Mouse (Mus musculus) midbrain, embryonic 14.5 days (tissue): Measurements from ENCODE around the gene Arhgef15. TPM values are rescaled to one million over a fixed set of nuclear protein-coding genes. Genes with fewer than 3 reads are reported as not detected.
"Not testable (repeated sequence)": the region's sequence is repeated elsewhere in the genome, so short reads cannot be mapped to it uniquely, and the experiment has no call there.

ENCODE experiments used
- ATAC-seq: fragments of 200-750 bp; cut with Nextera tagmentation; 2 replicates; pipeline ENCODE4 v1.8.0; 2017; ENCODE audit warnings: moderate number of reproducible peaks, moderate library complexity; ENCODE audit not compliant: low FRiP score, low TSS enrichment
- DNase-seq: peaks from one replicate; pipeline ENCODE4 v3.0.0-alpha.2; 2015
- H3K27ac ChIP-seq: fragments of 300-500 bp; sonication (generic); replicated peaks from 2 replicates; pipeline ENCODE4 v1.5.1; 2014; ENCODE audit warnings: mild to moderate bottlenecking, low read depth, low read length, moderate library complexity
- H3K27me3 ChIP-seq: fragments of 300-500 bp; sonication (generic); 2 replicates; pipeline ENCODE4 v1.6.1; 2014; ENCODE audit warnings: low read length, control low read depth, mixed read lengths; ENCODE audit not compliant: control insufficient read depth, insufficient read depth
- H3K36me3 ChIP-seq: fragments of 300-500 bp; sonication (generic); 2 replicates; pipeline ENCODE4 v1.6.1; 2014; ENCODE audit warnings: low read length, control low read depth; ENCODE audit not compliant: control insufficient read depth, insufficient read depth
- H3K4me1 ChIP-seq: fragments of 300-500 bp; sonication (generic); 2 replicates; pipeline ENCODE4 v1.6.1; 2014; ENCODE audit warnings: mild to moderate bottlenecking, antibody characterized with exemption, low read length, control low read depth; ENCODE audit not compliant: control insufficient read depth, insufficient read depth
- H3K4me2 ChIP-seq: fragments of 300-500 bp; sonication (generic); 2 replicates; pipeline ENCODE4 v1.6.1; 2014; ENCODE audit warnings: mild to moderate bottlenecking, low read length, moderate library complexity
- H3K4me3 ChIP-seq: fragments of 300-500 bp; sonication (generic); replicated peaks from 2 replicates; pipeline ENCODE4 v1.5.1; 2014; ENCODE audit warnings: low read depth, low read length
- H3K9ac ChIP-seq: fragments of 300-500 bp; sonication (generic); replicated peaks from 2 replicates; pipeline ENCODE4 v1.6.1; 2014; ENCODE audit warnings: mild to moderate bottlenecking, low read length, moderate library complexity
- H3K9me3 ChIP-seq: fragments of 300-500 bp; sonication (generic); 2 replicates; pipeline ENCODE4 v1.6.1; 2016; ENCODE audit warnings: low read length, control low read depth, mixed read lengths; ENCODE audit not compliant: control insufficient read depth
- WGBS: fragments of 180-500 bp; shearing (Covaris S2); extraction: QIAGEN DNeasy Blood & Tissue Kit; methylation state at CpG from one replicate; pipeline ENCODE4 v1.1.7; 2014; 5-methylcytosine and 5-hydroxymethylcytosine counted together
- polyA plus RNA-seq: library from polyadenylated mRNA; unstranded; fragments of >200 nt; fragmentation: Nextera tagmentation; extraction: Ambion mirVana; gene quantifications from 2 replicates; pipeline ENCODE4 v1.2.1, GENCODE M21; 2014

Gene Arhgef15
- polyA plus RNA-seq, 1 experiment from 2014 or later, result 19.5 TPM

GRCm38 (mm10) chr11:68946001-68946400 is 11.3 kb downstream of the Arhgef15 start:
- Histone ChIP-seq H3K4me3 (no peak overlapping the region), H3K9ac (no peak overlapping the region), H3K9me3 (no peaks in the 10 kb centered on the region), H3K27me3 (no peaks in the 10 kb centered on the region), H3K4me2 (peak overlapping the region; percentile 51), H3K27ac (no peak overlapping the region), H3K4me1 (0 out of 2 replicates have a peak, but pooled peaks cover under 1% of the 10 kb centered on the region), H3K36me3 (0 out of 2 replicates have a peak, but pooled peaks cover 4% of the 10 kb centered on the region)
- ATAC-seq (no peak), DNase-seq (no peak)
- 86% methylated on average over 4 of the region's 4 CpGs for WGBS

GRCm38 (mm10) chr11:68945245-68945644 is 12.0 kb downstream of the Arhgef15 start:
- Histone ChIP-seq H3K4me1 (0 out of 2 replicates have a peak, but pooled peaks cover 7% of the 10 kb centered on the region), H3K4me3 (no peak overlapping the region), H3K9me3 (no peaks in the 10 kb centered on the region), H3K36me3 (0 out of 2 replicates have a peak, but pooled peaks cover 4% of the 10 kb centered on the region), H3K4me2 (peak overlapping the region; percentile 51; the same call in 1 of the 2 replicates), H3K27ac (no peak overlapping the region), H3K27me3 (no peaks in the 10 kb centered on the region), H3K9ac (no peak overlapping the region)
- DNase-seq (no peak), ATAC-seq (no peak)
- 76% methylated on average over 2 of the region's 2 CpGs for WGBS

- WGBS, result 91% methylated on average over 8 of the region's 8 CpGs
Observed at GRCm38 (mm10) chr11:68942731-68943130, 14.5 kb downstream of the Arhgef15 start.

GRCm38 (mm10) chr11:68940516-68940915 is 16.8 kb downstream of the Arhgef15 start:
- ATAC-seq (no peak), DNase-seq (no peak)
- Histone ChIP-seq H3K27ac (0 out of 2 replicates have a peak overlapping the region, but pooled peaks have one; percentile 76), H3K9ac (peak overlapping the region; percentile 56; the same call in 1 of the 2 replicates), H3K4me3 (peak overlapping the region; percentile 46), H3K36me3 (0 out of 2 replicates have a peak, but pooled peaks cover 4% of the 10 kb centered on the region), H3K9me3 (no peaks in the 10 kb centered on the region), H3K4me1 (0 out of 2 replicates have a peak, but pooled peaks cover 8% of the 10 kb centered on the region), H3K4me2 (peak overlapping the region; percentile 76), H3K27me3 (no peaks in the 10 kb centered on the region)
- 59% methylated on average over 4 of the region's 4 CpGs for WGBS

More at GRCm38 (mm10) chr11:68942731-68943130, 14.5 kb downstream of the Arhgef15 start:
- H3K9ac ChIP-seq, result no peak overlapping the region
- no peak overlapping the region for H3K4me2 ChIP-seq
- H3K4me3 ChIP-seq, result no peak overlapping the region
- no peak overlapping the region for H3K27ac ChIP-seq
- no peaks in the 10 kb centered on the region for H3K9me3 ChIP-seq
- H3K4me1 ChIP-seq, result 0 out of 2 replicates have a peak, but pooled peaks cover 8% of the 10 kb centered on the region
- 0 out of 2 replicates have a peak, but pooled peaks cover 4% of the 10 kb centered on the region for H3K36me3 ChIP-seq
- ATAC-seq (no peak), DNase-seq (no peak)
- no peaks in the 10 kb centered on the region for H3K27me3 ChIP-seq

- Histone ChIP-seq H3K9ac (peak overlapping the region; percentile 56), H3K27ac (peak overlapping the region; percentile 76), H3K27me3 (no peaks in the 10 kb centered on the region), H3K4me3 (peak overlapping the region; percentile 46), H3K9me3 (no peaks in the 10 kb centered on the region), H3K36me3 (0 out of 2 replicates have a peak, but pooled peaks cover 2% of the 10 kb centered on the region), H3K4me1 (0 out of 2 replicates have a peak, but pooled peaks cover 8% of the 10 kb centered on the region), H3K4me2 (peak overlapping the region; percentile 76)
- 2% methylated on average over 16 of the region's 16 CpGs for WGBS
- ATAC-seq (peak; percentile 99), DNase-seq (peak; percentile 94)
Observed at GRCm38 (mm10) chr11:68939451-68940304, 17.6 kb downstream of the Arhgef15 start.

GRCm38 (mm10) chr11:68936951-68937350 is 20.3 kb downstream of the Arhgef15 start:
- not testable (repeated sequence) for H3K9me3 ChIP-seq, H3K36me3 ChIP-seq, H3K4me2 ChIP-seq, DNase-seq, H3K9ac ChIP-seq, H3K27me3 ChIP-seq, H3K4me1 ChIP-seq, ATAC-seq, H3K27ac ChIP-seq, H3K4me3 ChIP-seq
- 88% methylated on average over 4 of the region's 4 CpGs for WGBS

- H3K27me3 ChIP-seq, result no peaks in the 10 kb centered on the region
- no peaks in the 10 kb centered on the region for H3K4me1 ChIP-seq
- peak; percentile 46 for DNase-seq
- no peaks in the 10 kb centered on the region for H3K36me3 ChIP-seq
- ATAC-seq, result no peak
- H3K9me3 ChIP-seq, result no peaks in the 10 kb centered on the region
- no peak overlapping the region for H3K9ac ChIP-seq
- 68% methylated on average over 5 of the region's 5 CpGs for WGBS
- no peak overlapping the region for H3K4me2 ChIP-seq
- H3K27ac ChIP-seq, result peak overlapping the region; percentile 20; the same call in 1 of the 2 replicates
- H3K4me3 ChIP-seq, result no peak overlapping the region
Observed at GRCm38 (mm10) chr11:68933885-68934507, 23.3 kb downstream of the Arhgef15 start.

GRCm38 (mm10) chr11:68929947-68930346 is 27.3 kb downstream of the Arhgef15 start:
- WGBS, result 88% methylated on average over 6 of the region's 6 CpGs
- ATAC-seq (no peak), DNase-seq (no peak)
- no peak overlapping the region for H3K9ac ChIP-seq
- no peaks in the 10 kb centered on the region for H3K36me3 ChIP-seq
- no peak overlapping the region for H3K4me2 ChIP-seq
- H3K4me1 ChIP-seq, result no peaks in the 10 kb centered on the region
- H3K27ac ChIP-seq, result no peak overlapping the region
- no peaks in the 10 kb centered on the region for H3K27me3 ChIP-seq
- no peak overlapping the region for H3K4me3 ChIP-seq
- no peaks in the 10 kb centered on the region for H3K9me3 ChIP-seq
